Mouse (Mus musculus): ENCODE measurements around the gene Ppp4r1. TPM values are rescaled to one million over a fixed set of nuclear protein-coding genes. Genes with fewer than 3 reads are reported as not detected.
A peak's percentile ranks its signal among the peaks of the same experiment; 100 is the strongest.

Gene Ppp4r1
- polyA plus RNA-seq, 1 experiment from 2014 or later, result 54.9 TPM

DNA sequence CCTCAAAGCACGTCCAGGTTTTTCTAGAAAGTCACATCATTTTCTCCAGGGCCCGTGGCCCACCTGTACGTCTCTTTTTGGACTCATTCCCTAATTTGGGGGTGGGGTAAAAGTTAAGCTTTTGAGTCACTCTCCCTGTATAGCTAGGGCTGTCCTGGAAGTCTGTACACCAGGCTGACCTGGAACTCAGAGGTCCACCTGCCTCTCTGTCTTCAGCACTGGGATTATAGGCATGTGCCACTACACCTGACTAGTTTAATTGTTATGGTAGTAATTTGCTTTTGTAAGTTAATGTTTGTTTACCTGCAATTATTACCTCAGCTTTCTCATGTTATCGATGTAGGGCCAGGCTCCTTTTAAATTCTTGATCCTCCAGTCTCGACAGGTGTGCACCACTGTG lies 40.0 kb downstream of the Ppp4r1 start:
- H3K36me3 ChIP-seq, result peaks cover 62% of the 10 kb centered on the region
- no peaks in the 10 kb centered on the region for H3K9me3 ChIP-seq
- 94% methylated on average over 5 of the region's 5 CpGs for WGBS
- no peak for ATAC-seq (ENCODE audit: low FRiP score, low read depth)
- H3K9ac ChIP-seq (replicated peaks), result no peak overlapping the region
- H3K27me3 ChIP-seq, result no peaks in the 10 kb centered on the region
- no peak overlapping the region for H3K4me2 ChIP-seq (replicated peaks)
- no peak overlapping the region for H3K27ac ChIP-seq (replicated peaks)
- no peak overlapping the region for H3K4me3 ChIP-seq
- H3K4me1 ChIP-seq, result peaks cover 9% of the 10 kb centered on the region

- Histone ChIP-seq H3K27ac (replicated peaks) (no peak overlapping the region), H3K27me3 (no peaks in the 10 kb centered on the region), H3K9ac (replicated peaks) (no peak overlapping the region), H3K4me3 (no peak overlapping the region), H3K4me2 (replicated peaks) (no peak overlapping the region), H3K36me3 (peaks cover 62% of the 10 kb centered on the region), H3K4me1 (peaks cover 11% of the 10 kb centered on the region), H3K9me3 (no peaks in the 10 kb centered on the region)
- 96% methylated on average over 10 of the region's 10 CpGs for WGBS
- no peak for ATAC-seq (ENCODE audit: low FRiP score, low read depth)
Observed at GRCm38 (mm10) chr17:65824246-65824645, 41.9 kb downstream of the Ppp4r1 start.

GRCm38 (mm10) chr17:65826257-65826656 lies 43.9 kb downstream of the Ppp4r1 start:
- H3K27ac ChIP-seq (replicated peaks), result 0 out of 2 replicates have a peak overlapping the region, but pooled peaks have one; percentile 39
- H3K9ac ChIP-seq (replicated peaks), result no peak overlapping the region
- ATAC-seq (ENCODE audit: low FRiP score, low read depth), result no peak
- H3K27me3 ChIP-seq, result no peaks in the 10 kb centered on the region
- no peak overlapping the region for H3K4me3 ChIP-seq
- H3K9me3 ChIP-seq, result no peaks in the 10 kb centered on the region
- WGBS, result 78% methylated on average over 9 of the region's 9 CpGs
- H3K4me1 ChIP-seq, result peaks cover 11% of the 10 kb centered on the region
- peaks cover 67% of the 10 kb centered on the region for H3K36me3 ChIP-seq
- no peak overlapping the region for H3K4me2 ChIP-seq (replicated peaks)

GRCm38 (mm10) chr17:65827119-65827840 lies 44.9 kb downstream of the Ppp4r1 start:
- H3K36me3 ChIP-seq, result peaks cover 69% of the 10 kb centered on the region

GRCm38 (mm10) chr17:65827904-65828303 lies 45.5 kb downstream of the Ppp4r1 start:
- H3K9ac ChIP-seq (replicated peaks), result no peak overlapping the region
- H3K27me3 ChIP-seq, result no peaks in the 10 kb centered on the region
- peaks cover 11% of the 10 kb centered on the region for H3K4me1 ChIP-seq
- H3K36me3 ChIP-seq, result peaks cover 71% of the 10 kb centered on the region
- H3K27ac ChIP-seq (replicated peaks), result no peak overlapping the region
- no peak overlapping the region for H3K4me2 ChIP-seq (replicated peaks)
- no peak overlapping the region for H3K4me3 ChIP-seq
- no peaks in the 10 kb centered on the region for H3K9me3 ChIP-seq
- WGBS, result 80% methylated on average over 5 of the region's 5 CpGs
- no peak for ATAC-seq (ENCODE audit: low FRiP score, low read depth)

More at GRCm38 (mm10) chr17:65827119-65827840, 44.9 kb downstream of the Ppp4r1 start:
- H3K9ac ChIP-seq (replicated peaks), result no peak overlapping the region
- H3K9me3 ChIP-seq, result no peaks in the 10 kb centered on the region
- H3K4me2 ChIP-seq (replicated peaks), result no peak overlapping the region
- H3K4me3 ChIP-seq, result no peak overlapping the region
- no peaks in the 10 kb centered on the region for H3K27me3 ChIP-seq
- WGBS, result 62% methylated on average over 16 of the region's 16 CpGs
- no peak overlapping the region; the same call in 1 of the 2 replicates for H3K27ac ChIP-seq (replicated peaks)
- peaks cover 11% of the 10 kb centered on the region for H3K4me1 ChIP-seq
- ATAC-seq (ENCODE audit: low FRiP score, low read depth), result no peak

GRCm38 (mm10) chr17:65828951-65829350 lies 46.6 kb downstream of the Ppp4r1 start:
- peaks cover 79% of the 10 kb centered on the region for H3K36me3 ChIP-seq
- no peak overlapping the region for H3K4me3 ChIP-seq
- H3K27ac ChIP-seq (replicated peaks), result no peak overlapping the region
- no peak for ATAC-seq (ENCODE audit: low FRiP score, low read depth)
- peaks cover 11% of the 10 kb centered on the region for H3K4me1 ChIP-seq
- no peaks in the 10 kb centered on the region for H3K27me3 ChIP-seq
- WGBS, result 94% methylated on average over 11 of the region's 11 CpGs
- H3K9ac ChIP-seq (replicated peaks), result no peak overlapping the region
- H3K4me2 ChIP-seq (replicated peaks), result no peak overlapping the region
- H3K9me3 ChIP-seq, result no peaks in the 10 kb centered on the region

GRCm38 (mm10) chr17:65830216-65830863 lies 48.0 kb downstream of the Ppp4r1 start:
- no peak overlapping the region for H3K4me3 ChIP-seq
- peaks cover 74% of the 10 kb centered on the region for H3K36me3 ChIP-seq
- no peak overlapping the region for H3K4me2 ChIP-seq (replicated peaks)
- H3K9ac ChIP-seq (replicated peaks), result no peak overlapping the region
- H3K4me1 ChIP-seq, result peaks cover 11% of the 10 kb centered on the region
- no peak overlapping the region for H3K27ac ChIP-seq (replicated peaks)
- H3K9me3 ChIP-seq, result no peaks in the 10 kb centered on the region
- H3K27me3 ChIP-seq, result no peaks in the 10 kb centered on the region
- 92% methylated on average over 13 of the region's 13 CpGs for WGBS
- no peak for ATAC-seq (ENCODE audit: low FRiP score, low read depth)

GRCm38 (mm10) chr17:65833891-65834290 lies 51.5 kb downstream of the Ppp4r1 start:
- Histone ChIP-seq H3K4me3 (no peak overlapping the region), H3K36me3 (peaks cover 92% of the 10 kb centered on the region), H3K4me1 (no peaks in the 10 kb centered on the region), H3K27ac (replicated peaks) (no peak overlapping the region), H3K4me2 (replicated peaks) (no peak overlapping the region), H3K27me3 (no peaks in the 10 kb centered on the region), H3K9me3 (no peaks in the 10 kb centered on the region), H3K9ac (replicated peaks) (no peak overlapping the region)
- ATAC-seq (ENCODE audit: low FRiP score, low read depth), result no peak
- 94% methylated on average over 3 of the region's 3 CpGs for WGBS

DNA sequence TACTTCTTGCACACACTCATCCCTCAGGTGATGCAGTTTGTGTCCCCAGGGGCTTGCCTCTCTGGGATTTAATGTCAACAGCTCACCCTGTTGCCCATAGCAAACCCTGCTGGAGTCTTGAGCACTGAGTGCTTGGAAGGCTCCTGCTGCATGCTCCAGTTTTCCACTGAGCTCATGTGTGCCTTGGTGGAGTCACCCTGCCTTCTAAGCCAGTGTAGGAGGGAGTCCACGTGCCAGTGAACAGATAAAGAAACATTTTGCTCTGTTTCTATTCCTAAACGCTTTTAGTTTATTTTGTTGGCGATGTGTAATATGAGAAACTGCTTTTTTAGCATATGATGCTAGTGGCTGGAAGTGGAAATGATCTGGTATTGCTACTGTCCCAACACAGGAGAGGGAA lies 54.4 kb downstream of the Ppp4r1 start:
- H3K36me3 ChIP-seq, result peaks cover 91% of the 10 kb centered on the region
- H3K9ac ChIP-seq (replicated peaks), result no peak overlapping the region
- 93% methylated on average over 3 of the region's 3 CpGs for WGBS
- no peak overlapping the region for H3K4me3 ChIP-seq
- H3K4me2 ChIP-seq (replicated peaks), result no peak overlapping the region
- no peak for ATAC-seq (ENCODE audit: low FRiP score, low read depth)
- no peaks in the 10 kb centered on the region for H3K4me1 ChIP-seq
- H3K27me3 ChIP-seq, result no peaks in the 10 kb centered on the region
- no peak overlapping the region for H3K27ac ChIP-seq (replicated peaks)
- H3K9me3 ChIP-seq, result no peaks in the 10 kb centered on the region

DNA sequence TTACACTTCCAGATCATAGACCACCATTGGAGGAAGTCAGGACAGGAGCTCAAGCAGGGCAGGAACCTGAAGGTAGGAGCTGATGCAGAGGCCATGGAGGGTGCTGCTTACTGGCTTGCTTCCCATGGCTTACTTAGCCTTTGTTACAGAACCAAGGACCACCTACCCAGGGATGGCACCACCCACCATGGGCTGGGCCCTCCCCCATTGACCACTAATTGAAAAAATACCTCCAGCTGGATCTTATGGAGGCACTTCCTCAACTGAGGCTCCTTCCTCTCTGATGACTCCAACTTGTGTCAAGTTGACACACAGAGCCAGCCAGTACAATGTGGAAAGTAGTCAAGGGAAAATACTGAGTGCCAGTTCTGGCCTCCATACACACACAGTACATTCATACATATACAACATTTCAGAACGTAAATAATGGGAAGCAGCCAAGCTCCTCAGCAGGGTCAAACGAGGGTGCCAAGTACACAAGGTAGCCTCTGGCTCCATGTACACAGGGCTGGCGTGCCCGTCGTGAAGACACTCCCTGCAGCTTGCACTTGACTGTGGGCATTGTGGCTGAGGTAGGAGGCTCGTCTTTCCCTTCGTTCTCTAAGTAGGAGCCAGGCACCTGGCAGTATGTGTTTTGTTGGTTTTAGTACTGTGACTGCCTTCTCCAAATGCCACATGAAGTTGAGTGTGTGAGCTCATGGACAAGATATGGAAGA lies 57.3 kb downstream of the Ppp4r1 start:
- no peak overlapping the region for H3K9ac ChIP-seq (replicated peaks)
- H3K9me3 ChIP-seq, result no peaks in the 10 kb centered on the region
- no peak overlapping the region for H3K4me2 ChIP-seq (replicated peaks)
- ATAC-seq (ENCODE audit: low FRiP score, low read depth), result no peak
- H3K27ac ChIP-seq (replicated peaks), result no peak overlapping the region
- H3K36me3 ChIP-seq, result peaks cover 95% of the 10 kb centered on the region
- WGBS, result 87% methylated on average over 7 of the region's 7 CpGs
- no peaks in the 10 kb centered on the region for H3K4me1 ChIP-seq
- H3K27me3 ChIP-seq, result no peaks in the 10 kb centered on the region
- H3K4me3 ChIP-seq, result no peak overlapping the region

- Histone ChIP-seq H3K27ac (replicated peaks) (no peak overlapping the region), H3K4me2 (replicated peaks) (no peak overlapping the region), H3K36me3 (peaks cover 93% of the 10 kb centered on the region), H3K9ac (replicated peaks) (no peak overlapping the region), H3K4me1 (0 out of 2 replicates have a peak, but pooled peaks cover 2% of the 10 kb centered on the region), H3K4me3 (no peak overlapping the region), H3K27me3 (no peaks in the 10 kb centered on the region), H3K9me3 (no peaks in the 10 kb centered on the region)
- WGBS, result 89% methylated on average over 10 of the region's 10 CpGs
- no peak for ATAC-seq (ENCODE audit: low FRiP score, low read depth)
Observed at GRCm38 (mm10) chr17:65842669-65843381, 60.5 kb downstream of the Ppp4r1 start.

All from midbrain, embryonic 12.5 days (tissue).